In genomic region chr8:12278663-12279312, GRCm38 (mm10) we compare ENCODE assay signal across 11 mouse cellular contexts. TPM values are rescaled to one million over a fixed set of nuclear protein-coding genes. Genes with fewer than 3 reads are reported as not detected.
DNase-seq lines count a peak whose midpoint lies in the region; ATAC-seq and TF ChIP-seq lines count a peak whose summit lies in the region.
"Had no signal": no experiment of that assay in that cellular context is flagged by ENCODE, and none has a peak within 500 bp of the region (broad histone marks: within the 10 kb centered on the region; RNA-seq: fewer than 3 reads in every experiment).

A230072I06Rik (plus strand) TSS chr8:12278819.

- no peak for ATAC-seq in kidney, embryonic 15.5 days (replicated peaks; ENCODE audit: low FRiP score)
- ATAC-seq in midbrain, embryonic 11.5 days (ENCODE audit: low FRiP score), result no peak

- H3K27ac ChIP-seq in kidney, embryonic 15.5 days, result peak within 1 kb of the TSS; percentile 30; the same call in 1 of the 2 replicates
- H3K27ac ChIP-seq in bone marrow macrophage, adult 2 months (ENCODE audit: insufficient read depth, low read depth, low read length), result peak within 1 kb of the TSS; percentile 38; the same call in 1 of the 2 replicates
- no peak within 1 kb of the TSS for H3K27ac ChIP-seq in midbrain, embryonic 11.5 days (ENCODE audit: low read depth, low read length)

- H3K4me2 ChIP-seq in kidney, embryonic 15.5 days, result 0 out of 2 replicates have a peak within 1 kb of the TSS, but pooled peaks have one; percentile 7
- no peak within 1 kb of the TSS for H3K4me2 ChIP-seq in midbrain, embryonic 11.5 days

- peaks cover 18% of the 10 kb centered on the region for H3K4me1 ChIP-seq in kidney, embryonic 15.5 days
- H3K4me1 ChIP-seq in bone marrow macrophage, adult 2 months (ENCODE audit: control insufficient read depth, insufficient read depth, low read length), result peaks cover 12% of the 10 kb centered on the region
- no peaks in the 10 kb centered on the region for H3K4me1 ChIP-seq in midbrain, embryonic 11.5 days (ENCODE audit: control insufficient read depth, insufficient read depth, low read length)

- H3K36me3 ChIP-seq in kidney, embryonic 15.5 days, result no peaks in the 10 kb centered on the region
- H3K36me3 ChIP-seq in midbrain, embryonic 11.5 days (ENCODE audit: control insufficient read depth, insufficient read depth, low read length), result no peaks in the 10 kb centered on the region

- no peak within 1 kb of the TSS for H3K9ac ChIP-seq in kidney, embryonic 15.5 days
- H3K9ac ChIP-seq in midbrain, embryonic 11.5 days (ENCODE audit: low read length), result no peak within 1 kb of the TSS

- H3K27me3 ChIP-seq in kidney, embryonic 15.5 days, result peaks cover 33% of the 10 kb centered on the region
- no peaks in the 10 kb centered on the region for H3K27me3 ChIP-seq in midbrain, embryonic 11.5 days (ENCODE audit: control insufficient read depth, insufficient read depth, low read length)

- H3K4me3 ChIP-seq in kidney, embryonic 15.5 days (replicated peaks), result no peak within 1 kb of the TSS
- H3K4me3 ChIP-seq in bone marrow macrophage, adult 2 months (ENCODE audit: insufficient read depth, low read length), result peak within 1 kb of the TSS; percentile 30; the same call in 1 of the 2 replicates
- no peak within 1 kb of the TSS for H3K4me3 ChIP-seq in midbrain, embryonic 11.5 days (ENCODE audit: low read depth, low read length)

- 38% methylated on average over 12 of the region's 12 CpGs for WGBS in kidney, embryonic 15.5 days
- WGBS in midbrain, embryonic 11.5 days, result 35% methylated on average over 12 of the region's 12 CpGs

- peak; percentile 30 for DNase-seq in adrenal gland, postnatal 10 days
- DNase-seq in adrenal gland, adult 18-20 months (ENCODE audit: low spot score in 2 of 2), result no peak
- DNase-seq in kidney, adult 9 months, result no peak
- peak; percentile 11 to 33 for DNase-seq in layer of hippocampus, postnatal 14 days (ENCODE audit: low spot score in 2 of 2)
- no peak for DNase-seq in Muller cell, postnatal 12 days (ENCODE audit: inconsistent ontology term)
- DNase-seq in midbrain, embryonic 11.5 days (ENCODE audit: low spot score, missing footprints), result no peak
- DNase-seq: cerebellum, adult 11 months; kidney, postnatal 14 days; thymus, postnatal 36 days had no signal

- TF ChIP-seq CTCF in bone marrow macrophage, adult 2 months (IDR thresholded peaks at IDR 0.05; ENCODE audit: low read depth, low read length), result no peak

- no peak for TF ChIP-seq POLR2A in bone marrow macrophage, adult 2 months (IDR thresholded peaks at IDR 0.05; ENCODE audit: borderline replicate concordance, low read depth, low read length)

- H3K9me3 ChIP-seq in kidney, embryonic 15.5 days (replicated peaks), result no peaks in the 10 kb centered on the region
- no peaks in the 10 kb centered on the region for H3K9me3 ChIP-seq in midbrain, embryonic 11.5 days (ENCODE audit: control insufficient read depth, low read length)

RNA-seq across cellular contexts. Expression of gene A230072I06Rik, which starts in this region (rescaled TPM):
- total RNA-seq in adrenal gland, postnatal 10 days (2021), result not detected
- not detected for total RNA-seq in adrenal gland, adult 18-20 months (2021)
- polyA plus RNA-seq in kidney, embryonic 15.5 days (2015; fragmentation: Nextera tagmentation; extraction: Ambion mirVana), result not detected in 2 replicates
- polyA plus RNA-seq in bone marrow macrophage, adult 2 months (2012; ENCODE audit: insufficient read depth, insufficient read length, missing spikeins), result not detected in 2 replicates
- total RNA-seq in layer of hippocampus, postnatal 14 days (2021), result under 1 TPM in 1 of 2 experiments, not detected in 1; 0.26 TPM
- polyA plus RNA-seq in midbrain, embryonic 11.5 days (2014; fragmentation: Nextera tagmentation; extraction: Ambion mirVana), result not detected in 2 replicates

Comparison
In these comparisons a context has a peak if more than half of its experiments do, and no peak if none do; other contexts are left out.
1. Peak in DNase-seq in adrenal gland, postnatal 10 days; RNA of the gene not detected or under 1 TPM.
2. Peak in DNase-seq in layer of hippocampus, postnatal 14 days; RNA of the gene not detected or under 1 TPM.